Mouse (Mus musculus): ENCODE results near the gene Fitm1.

Fitm1 gene

DNA sequence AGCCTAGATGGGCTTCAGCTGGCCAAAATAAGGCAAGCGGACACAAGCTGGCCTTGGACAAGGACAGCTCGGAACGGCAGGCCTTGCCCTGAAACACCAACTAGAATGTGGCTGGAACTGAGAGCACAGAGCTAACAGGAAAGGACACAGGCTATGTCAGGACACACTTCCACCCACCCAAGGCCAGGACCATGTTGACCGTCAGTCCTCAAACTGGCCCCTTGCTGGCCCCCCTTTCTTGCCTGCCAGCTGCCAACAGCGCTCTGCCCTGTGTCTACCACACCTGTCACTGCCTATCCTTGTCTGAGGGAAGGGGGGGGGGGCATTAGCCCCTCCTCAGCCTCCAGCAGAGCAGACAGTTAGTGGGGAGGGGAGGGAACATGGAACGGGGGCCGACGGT lies at the start of gene Fitm1:
TSS of gene Fitm1 (plus strand) at position 316 of the 400 bp plus-strand sequence.
- no peak for DNase-seq (ENCODE audit: low spot score in 2 of 2)

DNA sequence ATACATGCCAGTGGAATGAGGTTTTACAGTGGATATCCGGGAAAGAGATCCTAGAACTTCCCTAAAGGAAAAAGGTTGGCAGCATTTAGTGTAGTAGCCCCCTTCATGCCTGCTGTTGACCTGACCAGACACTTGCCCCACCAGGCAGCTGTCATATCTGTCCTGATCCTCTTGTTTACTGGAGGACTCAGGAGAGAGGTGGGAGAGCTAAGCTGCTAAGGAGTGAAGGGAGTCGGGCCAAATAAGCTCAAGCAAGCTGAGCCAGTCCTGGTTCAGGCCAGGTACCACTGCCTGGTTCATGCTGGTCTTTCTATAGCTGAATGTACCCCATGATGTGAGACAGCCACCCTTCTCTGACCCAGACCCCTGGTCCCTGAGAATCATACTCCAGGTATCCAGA lies 48.7 kb upstream of the Fitm1 start:
- no peak for DNase-seq (ENCODE audit: low spot score in 2 of 2)

DNA sequence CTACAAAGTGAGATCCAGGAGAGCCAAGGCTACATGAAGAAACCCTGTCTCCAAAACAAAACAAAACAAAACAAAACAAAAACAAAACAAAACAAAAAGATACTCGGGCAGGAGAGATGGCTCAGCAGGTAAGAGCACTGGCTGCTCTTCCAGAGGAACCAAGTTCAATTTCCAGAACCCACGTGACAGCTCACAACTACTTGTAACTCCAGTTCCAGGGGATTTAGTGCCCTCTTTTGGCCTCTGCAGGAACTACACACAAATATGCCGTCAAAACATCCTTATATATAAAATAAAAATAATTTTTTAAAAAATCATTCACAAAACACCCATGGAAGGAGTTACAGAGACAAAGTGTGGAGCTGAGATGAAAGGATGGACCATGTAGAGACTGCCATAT lies 47.5 kb upstream of the Fitm1 start:
- no peak for DNase-seq (ENCODE audit: low spot score in 2 of 2)

DNA sequence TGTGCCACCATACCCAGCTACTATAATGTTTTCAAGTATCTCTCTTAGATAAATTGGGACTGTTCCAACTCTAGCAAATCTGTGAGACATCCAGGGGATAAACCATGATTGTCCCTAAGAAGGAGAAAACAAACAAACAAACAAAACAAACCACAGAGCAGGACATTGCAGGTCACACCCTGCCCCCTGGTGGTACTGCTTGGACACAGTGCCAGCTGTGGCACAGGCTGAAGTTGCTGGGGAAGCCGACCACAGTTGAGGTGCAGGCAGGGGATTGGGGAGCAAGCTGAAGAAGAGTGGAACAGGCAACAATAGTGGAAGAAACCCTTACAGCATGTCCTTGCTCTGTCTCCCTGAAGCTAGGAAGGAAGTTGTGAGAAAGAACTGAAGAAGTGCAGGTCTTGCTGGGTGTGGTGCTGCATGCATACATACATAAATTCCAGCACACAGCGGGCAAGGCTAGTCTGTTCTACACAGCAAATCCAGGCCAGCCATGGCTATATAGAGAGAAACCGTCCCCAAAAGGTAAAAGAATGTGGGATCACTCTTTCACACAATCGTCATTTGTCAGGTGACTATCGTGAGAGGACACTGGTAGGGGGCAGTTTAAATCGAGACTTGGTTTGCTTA lies 39.2 kb upstream of the Fitm1 start:
- DNase-seq (ENCODE audit: low spot score in 2 of 2) = peak in 1 of 2 experiments; percentile 60

DNA sequence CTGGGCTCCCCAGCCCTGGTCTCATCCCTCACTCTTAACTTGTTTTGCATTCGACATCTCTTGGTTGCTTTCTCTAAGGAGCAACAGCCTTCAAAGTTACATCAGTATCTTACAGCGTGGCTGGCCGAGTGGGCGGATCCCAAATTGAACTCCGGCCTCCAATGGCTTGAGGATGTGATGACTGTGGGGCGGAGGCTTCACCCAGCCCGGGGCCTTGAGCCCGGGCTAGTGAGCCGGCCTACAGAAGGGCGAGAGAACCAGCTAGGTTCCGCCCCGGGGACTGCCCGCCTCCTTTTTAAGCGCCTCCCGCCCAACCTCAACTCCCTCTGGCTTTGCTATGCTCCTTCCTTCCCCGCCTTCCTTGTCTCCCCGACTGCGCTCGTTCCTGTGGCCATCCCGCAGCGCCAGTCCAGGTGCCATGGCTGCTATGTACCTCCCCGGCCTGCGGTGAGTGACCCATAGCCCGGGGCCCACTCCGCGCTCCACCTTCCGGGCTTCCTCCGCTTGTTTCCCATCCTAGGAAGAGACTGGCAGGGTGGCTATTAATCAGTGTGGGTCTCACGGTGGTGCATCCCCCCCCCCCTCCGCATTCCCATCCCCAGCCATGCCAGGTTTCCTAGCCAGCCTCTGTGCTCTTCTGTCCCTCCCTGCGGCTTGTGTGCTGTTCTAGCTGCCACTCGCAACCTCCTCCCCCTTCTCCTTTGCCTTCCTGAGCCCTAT lies 35.2 kb upstream of the Fitm1 start, which contains the start of gene Pck2:
TSS of gene Pck2 (plus strand) at position 200 of the 720 bp plus-strand sequence.
- peak in 1 of 2 experiments; percentile 68 for DNase-seq (ENCODE audit: low spot score in 2 of 2)

DNA sequence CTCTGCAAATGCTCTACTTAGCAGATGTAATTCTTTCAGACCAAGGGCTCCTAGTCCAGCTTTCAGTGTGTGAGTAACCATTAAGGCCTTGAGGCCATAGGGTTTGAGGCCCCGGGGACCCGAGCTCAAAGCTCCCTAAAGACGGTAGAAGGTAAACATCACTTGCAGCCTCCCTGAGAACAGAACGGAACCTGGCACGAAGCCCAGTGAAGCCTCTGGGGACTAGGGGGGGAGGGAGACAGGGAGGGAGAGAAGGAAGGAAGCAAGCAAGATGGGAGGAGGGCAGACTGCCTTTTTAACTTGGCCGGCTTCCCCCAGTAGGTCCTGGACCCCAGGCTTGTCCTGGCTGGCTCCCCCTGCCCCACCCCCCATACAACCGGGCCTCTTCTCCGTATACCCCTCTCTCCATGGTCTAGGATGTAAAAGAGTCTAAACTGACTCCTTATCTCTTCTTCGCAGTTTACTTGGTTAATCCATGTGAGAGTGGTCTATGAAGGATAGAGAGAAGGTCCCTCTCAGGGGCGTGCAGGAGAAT lies 34.6 kb upstream of the Fitm1 start:
- DNase-seq (ENCODE audit: low spot score in 2 of 2) = peak; percentile 64 to 90

DNA sequence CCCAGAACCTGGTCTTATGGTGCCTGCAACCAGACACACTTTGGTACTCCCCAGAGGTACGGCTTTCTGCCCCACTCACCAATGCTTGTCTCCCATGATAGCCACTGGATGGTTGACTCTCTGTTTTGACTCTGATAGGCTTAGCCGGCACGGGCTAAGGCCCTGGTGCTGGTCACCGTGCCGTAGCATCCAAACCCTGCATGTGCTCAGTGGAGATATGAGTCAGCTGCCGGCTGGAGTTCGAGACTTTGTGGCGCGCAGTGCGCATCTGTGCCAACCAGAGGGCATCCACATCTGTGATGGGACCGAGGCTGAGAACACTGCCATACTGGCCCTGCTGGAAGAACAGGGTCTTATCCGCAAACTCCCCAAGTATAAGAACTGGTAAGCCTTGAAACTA lies 33.1 kb upstream of the Fitm1 start:
- DNase-seq (ENCODE audit: low spot score in 2 of 2) = no peak

DNA sequence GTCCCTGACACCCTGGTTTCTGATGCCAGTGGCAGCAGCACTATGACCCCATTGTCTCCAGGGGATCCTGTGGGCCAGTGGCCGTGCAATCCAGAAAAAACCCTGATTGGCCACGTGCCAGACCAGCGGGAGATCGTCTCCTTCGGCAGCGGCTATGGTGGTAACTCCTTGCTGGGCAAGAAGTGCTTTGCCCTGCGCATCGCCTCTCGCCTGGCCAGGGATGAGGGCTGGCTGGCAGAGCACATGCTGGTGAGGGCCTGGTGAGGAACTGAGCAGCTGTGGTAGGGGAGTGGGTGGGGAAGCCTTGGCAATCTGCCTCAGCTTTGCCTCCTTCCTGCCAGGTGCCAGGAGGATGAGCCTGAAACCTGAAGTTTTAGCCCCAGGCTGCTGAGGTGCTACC lies 31.1 kb upstream of the Fitm1 start:
- DNase-seq (ENCODE audit: low spot score in 2 of 2) = peak in 1 of 2 experiments; percentile 56

DNA sequence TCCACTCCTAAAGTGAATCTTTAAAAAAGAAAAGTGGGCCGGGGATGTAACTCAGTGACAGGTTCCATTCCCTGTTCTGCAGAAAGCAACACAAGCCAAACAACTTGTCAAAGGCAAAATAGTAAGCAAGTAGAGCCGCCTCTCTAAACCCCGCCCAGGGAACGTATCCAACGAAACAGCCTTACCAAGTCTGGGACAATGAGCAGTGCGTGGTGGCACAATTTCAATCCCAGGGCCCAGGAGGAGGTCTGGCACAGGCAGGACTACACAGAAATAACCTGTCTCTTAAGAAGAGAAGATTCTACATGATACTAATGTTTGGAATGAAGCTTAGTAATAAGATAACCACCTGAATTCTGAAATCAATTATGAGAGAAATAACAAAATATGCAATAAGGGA lies 25.2 kb upstream of the Fitm1 start:
- no peak for DNase-seq (ENCODE audit: low spot score in 2 of 2)

DNA sequence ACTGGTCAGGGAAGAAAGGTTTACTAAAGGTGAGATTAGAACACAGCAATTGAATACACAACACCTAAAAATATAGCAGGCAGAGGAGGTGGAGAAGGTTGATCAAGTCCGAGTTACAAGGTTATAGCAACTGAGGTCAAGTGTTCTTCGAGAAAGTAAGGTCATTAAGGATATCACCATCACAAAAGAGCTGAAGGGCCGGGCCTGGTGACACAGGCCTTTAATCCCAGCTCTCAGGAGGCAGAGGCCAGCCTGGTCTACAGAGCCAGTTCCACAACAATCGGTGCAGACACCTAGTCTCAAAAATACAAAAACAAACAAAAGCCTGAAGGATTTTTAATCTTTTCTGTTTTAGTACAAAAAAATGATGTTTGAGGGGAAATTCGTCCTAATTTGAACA lies 24.1 kb upstream of the Fitm1 start:
- no peak for DNase-seq (ENCODE audit: low spot score in 2 of 2)

DNA sequence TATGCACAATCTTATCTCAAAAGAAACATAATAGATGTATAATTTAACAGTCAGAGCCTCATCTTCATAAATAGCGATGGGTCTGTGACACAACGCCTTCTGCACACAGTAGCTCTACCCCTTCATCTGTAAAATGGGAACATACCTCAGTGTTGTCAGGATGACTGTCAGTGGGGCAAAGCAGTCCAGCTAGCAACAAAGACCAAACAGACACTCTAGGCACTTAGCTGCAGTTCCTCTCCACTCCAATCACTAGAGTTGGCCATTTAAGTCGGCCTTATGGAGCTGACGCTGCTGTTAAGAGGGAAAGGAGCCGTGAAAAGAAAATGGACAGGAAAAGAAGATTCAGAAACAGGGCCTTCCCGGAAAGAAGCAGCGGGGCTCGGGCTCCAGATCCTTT lies 23.6 kb upstream of the Fitm1 start:
- DNase-seq (ENCODE audit: low spot score in 2 of 2) = no peak

DNA sequence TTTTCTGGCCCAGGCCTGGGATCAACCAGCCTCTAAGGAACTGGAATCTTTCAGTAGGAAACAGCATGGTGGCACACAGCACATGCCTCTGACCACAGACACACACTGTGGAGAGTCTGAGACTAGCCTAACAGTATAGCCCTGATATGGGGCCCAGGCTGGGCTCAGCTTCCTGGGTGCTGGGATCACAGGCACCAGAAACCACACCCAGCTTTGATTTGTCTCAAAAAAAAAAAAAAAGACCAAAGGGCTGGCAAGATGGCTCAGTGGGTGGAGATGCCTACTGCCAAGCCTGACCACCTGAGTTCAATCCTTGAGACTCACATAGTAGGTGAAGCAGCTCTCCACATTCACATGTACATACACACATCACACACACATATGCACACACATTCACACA lies 20.8 kb upstream of the Fitm1 start:
- DNase-seq (ENCODE audit: low spot score in 2 of 2) = no peak

DNA sequence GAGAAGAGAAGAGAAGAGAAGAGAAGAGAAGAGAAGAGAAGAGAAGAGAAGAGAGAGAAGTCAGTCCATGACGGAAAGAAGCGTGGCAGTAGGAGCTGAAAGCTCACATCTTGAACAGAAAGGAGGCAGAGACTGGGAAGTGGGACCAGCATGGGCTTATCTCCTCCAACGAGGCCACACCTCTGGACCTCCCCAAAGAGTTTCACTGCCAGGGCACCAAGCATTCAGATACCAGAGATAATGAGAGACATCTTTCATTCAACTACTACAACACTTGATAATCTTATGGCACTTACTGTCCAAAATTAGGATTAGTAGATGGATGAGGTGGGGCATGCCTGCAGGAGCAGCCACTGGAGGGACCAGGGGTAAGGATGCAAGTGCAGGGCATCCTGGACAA lies 19.6 kb upstream of the Fitm1 start:
- DNase-seq (ENCODE audit: low spot score in 2 of 2) = no peak

DNA sequence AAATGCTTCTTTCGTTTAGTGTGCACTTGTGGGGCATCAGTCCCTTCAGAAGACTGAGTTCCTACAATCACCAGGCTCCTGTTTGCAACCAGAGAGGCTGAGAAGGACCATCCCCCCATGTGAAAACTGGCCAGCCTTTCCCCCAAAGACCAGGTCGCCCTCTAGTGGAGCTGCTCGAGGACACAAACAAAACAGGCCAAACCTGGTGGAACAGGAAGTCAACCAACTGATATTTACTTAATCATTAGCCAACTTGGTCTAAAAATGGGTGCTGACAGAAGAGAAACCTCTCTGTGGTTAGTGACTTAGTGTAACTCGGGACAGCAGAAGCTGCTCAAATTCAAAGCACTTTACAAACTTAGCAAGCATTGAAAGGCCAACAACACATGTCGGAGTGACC lies 18.4 kb upstream of the Fitm1 start:
- peak; percentile 49 to 74 for DNase-seq (ENCODE audit: low spot score in 2 of 2)

DNA sequence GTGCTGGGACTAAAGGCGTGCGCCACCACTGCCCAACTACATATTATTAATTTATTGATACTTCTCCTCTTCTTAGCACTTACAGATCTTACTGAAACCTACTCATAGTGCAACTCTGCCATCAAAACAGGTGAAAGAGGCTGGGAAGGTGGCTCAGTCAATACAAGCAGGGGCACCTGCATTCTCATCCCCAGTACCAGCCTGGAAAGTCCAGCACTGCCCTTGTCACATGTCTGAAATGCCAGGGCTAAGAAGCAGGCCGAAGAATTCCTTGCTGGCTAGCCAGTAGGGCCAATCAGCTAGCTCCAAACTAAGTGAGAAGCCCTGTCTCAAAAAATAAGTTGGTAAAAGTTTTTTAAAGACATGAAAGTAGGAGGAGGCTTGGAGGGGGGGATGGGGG lies 17.8 kb upstream of the Fitm1 start:
- no peak for DNase-seq (ENCODE audit: low spot score in 2 of 2)

DNA sequence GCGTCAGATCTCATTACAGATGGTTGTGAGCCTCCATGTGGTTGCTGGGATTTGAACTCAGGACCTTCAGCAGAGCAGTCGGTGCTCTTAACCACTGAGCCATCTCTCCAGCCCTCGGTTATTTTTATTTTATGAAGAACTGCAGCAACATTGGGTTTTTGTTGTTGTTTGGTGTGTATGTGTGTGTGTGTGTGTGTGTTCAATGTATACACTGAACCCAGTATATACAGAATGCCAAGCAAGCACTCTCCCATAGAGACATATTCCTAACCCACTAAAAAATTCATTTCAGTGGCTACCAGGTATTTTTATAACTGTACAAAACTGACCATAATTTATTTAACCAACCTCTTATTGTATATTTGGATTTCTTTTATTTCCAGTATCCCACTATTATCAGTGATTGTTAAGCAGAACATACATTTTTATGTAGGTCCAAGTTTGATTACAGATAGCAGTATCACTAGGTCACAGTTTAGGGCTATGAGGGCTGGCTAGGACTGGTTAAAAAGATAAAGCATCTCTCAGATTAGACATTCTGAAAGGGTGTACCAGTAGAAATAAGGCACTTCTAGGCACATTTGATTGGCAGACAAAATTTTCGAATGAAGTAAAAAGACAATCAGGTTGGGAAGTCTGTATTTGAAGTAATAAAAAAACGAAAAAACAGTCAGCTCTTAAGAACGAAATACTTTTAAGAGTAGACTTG lies 16.5 kb upstream of the Fitm1 start:
- DNase-seq (ENCODE audit: low spot score in 2 of 2) = no peak

DNA sequence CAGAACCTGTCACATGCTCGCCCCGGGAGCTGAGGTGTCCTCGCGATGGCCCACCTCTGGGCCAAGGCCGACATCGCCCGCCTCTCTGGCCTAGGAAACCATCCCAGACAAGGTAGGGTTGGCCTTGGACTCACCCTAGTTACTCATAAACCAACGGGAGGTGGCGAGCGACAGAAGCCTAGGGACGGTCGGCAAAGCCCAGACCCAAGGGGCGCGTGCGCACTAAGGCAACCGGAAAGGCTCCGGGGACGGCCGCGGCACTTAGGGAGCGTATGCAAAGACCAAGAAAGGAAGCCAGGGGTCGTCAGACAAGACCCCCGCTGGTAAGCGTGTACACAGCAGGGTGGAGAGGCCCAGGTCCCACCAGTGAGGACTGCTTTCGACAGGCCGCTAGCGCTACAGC lies 15.6 kb upstream of the Fitm1 start, which contains the start of gene Dcaf11:
TSS of gene Dcaf11 (plus strand) at position 208 of the 403 bp plus-strand sequence.
- DNase-seq (ENCODE audit: low spot score in 2 of 2) = peak; percentile 64 to 85

DNA sequence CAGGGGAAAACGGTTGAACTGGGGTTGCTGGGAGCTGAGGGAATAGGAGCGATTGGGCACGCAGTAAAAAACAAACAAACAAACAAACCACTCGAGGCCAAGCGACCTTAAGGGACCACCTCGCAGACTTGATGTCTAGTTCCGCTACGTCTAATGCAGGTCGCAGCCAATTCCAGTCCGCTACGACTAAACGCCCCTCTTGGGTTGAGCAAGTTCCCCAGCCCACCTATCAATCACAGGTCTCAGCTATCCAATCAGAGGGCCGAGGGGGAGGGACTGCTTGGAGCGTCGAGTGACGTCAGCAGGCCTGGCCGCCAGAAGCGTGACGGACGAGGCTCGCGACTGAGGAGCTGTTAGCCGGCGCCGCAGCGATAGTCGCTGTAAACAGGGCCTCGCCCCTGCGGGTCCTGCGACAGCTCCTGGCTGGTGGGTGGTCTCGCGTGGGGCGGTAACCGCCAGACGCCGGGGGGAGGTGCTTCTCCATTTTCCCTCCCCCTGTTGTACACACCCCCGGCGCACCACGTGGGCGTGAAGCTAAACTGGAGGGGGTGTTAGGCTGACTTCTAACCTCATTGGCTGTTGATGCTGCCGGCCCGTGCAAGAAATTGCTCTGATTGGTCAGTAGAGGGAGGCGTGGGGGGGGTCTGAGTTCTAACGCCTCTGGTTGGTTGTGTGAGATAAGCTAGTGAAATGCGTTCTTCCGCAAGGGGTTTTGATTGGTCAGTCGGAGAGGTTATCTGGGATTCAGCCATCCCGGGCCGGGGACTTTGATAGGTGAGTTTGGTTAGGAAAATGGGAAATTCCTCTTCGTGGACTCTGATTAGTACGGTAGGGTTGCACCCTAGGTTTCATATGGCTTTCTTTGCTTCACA lies 15.0 kb upstream of the Fitm1 start, which contains the start of gene A730061H03Rik:
TSS of gene A730061H03Rik (minus strand) at position 205 of the 872 bp plus-strand sequence.
- DNase-seq (ENCODE audit: low spot score in 2 of 2) = peak; percentile 96 to 98

DNA sequence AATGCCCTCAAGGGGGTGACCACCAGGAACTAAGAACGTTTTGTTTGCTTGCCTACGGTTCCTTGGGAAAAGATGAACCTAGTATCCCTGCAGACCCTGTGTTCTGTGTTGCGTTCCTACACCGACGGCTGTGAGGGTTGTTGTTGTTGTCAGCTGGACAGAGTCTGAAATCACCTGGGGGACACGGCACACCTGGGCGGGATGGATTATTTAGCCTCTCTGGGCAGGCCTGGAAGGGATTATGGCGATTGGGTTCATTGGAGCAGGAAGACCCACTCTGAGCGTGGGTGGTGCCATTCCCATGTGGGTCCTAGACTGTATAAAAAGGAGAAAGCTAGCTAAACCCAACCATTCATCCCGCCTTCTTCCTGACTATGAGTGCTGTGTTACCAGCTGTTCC lies 13.6 kb upstream of the Fitm1 start:
- no peak for DNase-seq (ENCODE audit: low spot score in 2 of 2)

DNA sequence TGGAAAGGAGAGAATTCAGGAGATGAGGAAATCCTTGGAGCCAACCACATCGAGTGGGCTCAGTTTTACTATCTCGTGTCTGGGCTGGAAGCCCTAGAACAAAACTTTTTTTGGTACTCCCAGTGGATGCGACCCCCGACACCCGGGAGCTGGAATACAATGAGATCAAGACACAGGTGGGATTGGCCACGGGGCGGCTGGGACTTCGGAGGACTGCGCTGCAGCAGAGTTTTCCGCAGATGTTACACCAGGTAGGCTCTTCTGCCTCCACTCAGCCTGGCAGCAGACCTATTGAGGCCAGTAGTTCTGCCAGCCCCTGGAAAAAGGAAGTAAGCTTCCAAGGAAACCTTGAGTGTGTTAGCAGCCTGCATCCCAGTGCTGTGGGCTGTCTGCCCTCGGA lies 12.2 kb upstream of the Fitm1 start:
- no peak for DNase-seq (ENCODE audit: low spot score in 2 of 2)

DNA sequence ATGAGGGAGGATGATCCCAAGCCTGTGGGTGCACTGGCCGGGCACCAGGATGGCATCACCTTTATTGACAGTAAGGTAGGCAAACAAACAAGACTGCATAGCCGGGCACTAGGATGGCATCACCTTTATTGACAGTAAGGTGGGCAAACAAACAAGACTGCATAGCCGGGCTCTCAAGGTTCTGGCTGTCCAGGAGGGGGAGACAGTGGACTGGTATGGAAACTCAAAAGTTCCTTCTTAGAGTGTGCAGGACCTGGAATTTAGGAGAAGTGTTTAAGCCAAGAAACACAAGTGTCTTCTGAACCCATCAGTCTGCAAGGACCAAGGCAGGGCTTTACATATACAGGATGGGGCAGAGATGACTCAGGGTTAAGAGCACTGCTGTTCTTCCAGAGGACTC lies 9.7 kb upstream of the Fitm1 start:
- DNase-seq (ENCODE audit: low spot score in 2 of 2) = no peak

Measured in cerebellum, postnatal 4 days (tissue).